Mouse (Mus musculus): ENCODE results near the gene Cyp4f13. TPM values are rescaled to one million over a fixed set of nuclear protein-coding genes. Genes with fewer than 3 reads are reported as not detected.

Cyp4f13 gene
- polyA plus RNA-seq (2012; rRNA removed) (3.3 and 3.6 TPM in 2 replicates), polyA plus RNA-seq (2014; fragmentation: Nextera tagmentation; extraction: Ambion mirVana) (4.1 and 6.0 TPM in 2 replicates)

GRCm38 (mm10) chr17:32947215-32947914 is at the start of gene Cyp4f13:
TSS of gene Cyp4f13 (minus strand) at chr17:32947402.
- Histone ChIP-seq H3K4me3 (ENCODE audit: insufficient read depth in 1 of 2, low read depth in 2 of 2, low read length in 2 of 2) (peak within 1 kb of the TSS; percentile 59 to 71), H3K9ac (replicated peaks) (peak within 1 kb of the TSS; percentile 57), H3K4me2 (ENCODE audit: low read depth) (peak within 1 kb of the TSS; percentile 76), H3K9me3 (ENCODE audit: control insufficient read depth, low read length) (no peaks in the 10 kb centered on the region), H3K4me1 (replicated peaks; ENCODE audit: control insufficient read depth in 2 of 2, insufficient read depth in 2 of 2, low read length in 1 of 2) (peaks cover 0 to 12% of the 10 kb centered on the region in 2 experiments; a peak in 2 of 4 replicates), H3K27ac (no peak within 1 kb of the TSS), H3K27me3 (ENCODE audit: control insufficient read depth, insufficient read depth, low read length) (no peaks in the 10 kb centered on the region), H3K36me3 (replicated peaks; ENCODE audit: control insufficient read depth, insufficient read depth, low read depth) (no peaks in the 10 kb centered on the region)
- peak; percentile 93 for ATAC-seq (ENCODE audit: insufficient read depth)
- DNase-seq (ENCODE audit: low read depth in 3 of 3, low spot score in 3 of 3), result peak; percentile 66 to 75 (median 67)
- TF ChIP-seq CTCF (IDR thresholded peaks at IDR 0.05; ENCODE audit: low read depth) (no peak), EP300 (IDR thresholded peaks at IDR 0.05; ENCODE audit: low read depth) (no peak)
- 9% methylated on average over 12 of the region's 12 CpGs for WGBS (ENCODE audit: insufficient replicate concordance)

DNA sequence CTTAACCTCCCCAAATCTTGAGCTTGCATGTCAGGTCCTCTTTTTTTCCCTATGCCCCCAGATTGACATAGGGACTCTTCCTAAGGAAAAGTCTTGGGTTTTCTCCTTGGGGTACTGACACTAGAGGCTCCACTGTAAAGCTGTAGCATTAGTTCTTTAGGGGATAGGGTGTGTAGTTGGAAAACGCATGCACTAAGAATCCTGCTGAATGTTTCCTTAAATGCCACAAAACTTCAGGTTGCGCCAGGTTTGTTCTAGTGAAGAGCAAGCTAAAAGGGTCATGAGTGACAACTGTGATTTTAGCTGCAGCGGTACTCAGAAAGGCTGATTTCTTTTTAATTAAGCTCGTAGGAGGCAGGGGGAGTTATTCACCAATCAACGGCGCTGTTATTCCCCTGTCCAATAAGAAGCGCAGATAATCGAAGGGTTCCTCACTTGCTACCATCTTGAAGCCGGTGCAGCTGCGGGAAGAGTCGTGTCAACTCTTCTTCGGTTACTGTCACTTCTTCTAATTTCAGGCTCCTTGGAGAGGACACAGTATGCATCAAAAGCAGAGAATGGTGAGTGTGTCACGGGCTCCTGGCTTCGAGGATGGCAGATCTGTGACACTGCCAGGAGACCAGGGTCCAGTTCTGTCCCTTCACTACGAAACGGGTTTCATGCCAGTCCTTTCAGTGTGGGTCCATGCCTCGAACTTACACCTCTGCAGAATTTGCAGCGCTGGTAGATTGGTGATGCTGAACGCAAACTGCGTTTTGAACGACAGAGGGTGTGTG is 45.7 kb upstream of the Cyp4f13 start, which contains the start of gene Zfp952:
Zfp952 (plus strand) TSS at position 431 of the 776 bp plus-strand sequence.
- Histone ChIP-seq H3K4me2 (ENCODE audit: low read depth) (peak within 1 kb of the TSS; percentile 79), H3K27me3 (ENCODE audit: control insufficient read depth, insufficient read depth, low read length) (no peaks in the 10 kb centered on the region), H3K36me3 (replicated peaks; ENCODE audit: control insufficient read depth, insufficient read depth, low read depth) (no peaks in the 10 kb centered on the region; the same call in 1 of the 2 replicates), H3K4me1 (replicated peaks; ENCODE audit: control insufficient read depth in 2 of 2, insufficient read depth in 2 of 2, low read length in 1 of 2) (peaks cover 8 to 10% of the 10 kb centered on the region in 2 experiments), H3K4me3 (ENCODE audit: insufficient read depth in 1 of 2, low read depth in 2 of 2, low read length in 2 of 2) (peak within 1 kb of the TSS; percentile 91 to 98), H3K9ac (replicated peaks) (peak within 1 kb of the TSS; percentile 85), H3K27ac (peak within 1 kb of the TSS; percentile 62), H3K9me3 (ENCODE audit: control insufficient read depth, low read length) (no peaks in the 10 kb centered on the region)
- TF ChIP-seq EP300 (IDR thresholded peaks at IDR 0.05; ENCODE audit: low read depth) (no peak), CTCF (IDR thresholded peaks at IDR 0.05; ENCODE audit: low read depth) (no peak)
- ATAC-seq (ENCODE audit: insufficient read depth), result peak; percentile 93
- peak; percentile 79 to 84 (median 80) for DNase-seq (ENCODE audit: low read depth in 3 of 3, low spot score in 3 of 3)
- WGBS (ENCODE audit: insufficient replicate concordance), result 2% methylated on average over 21 of the region's 21 CpGs

GRCm38 (mm10) chr17:32991965-32992698 is 44.9 kb upstream of the Cyp4f13 start:
- no peaks in the 10 kb centered on the region; the same call in 1 of the 2 replicates for H3K36me3 ChIP-seq (replicated peaks; ENCODE audit: control insufficient read depth, insufficient read depth, low read depth)
- no peak overlapping the region for H3K27ac ChIP-seq
- peaks cover 8 to 10% of the 10 kb centered on the region in 2 experiments for H3K4me1 ChIP-seq (replicated peaks; ENCODE audit: control insufficient read depth in 2 of 2, insufficient read depth in 2 of 2, low read length in 1 of 2)
- no peak overlapping the region for H3K9ac ChIP-seq (replicated peaks)
- DNase-seq (ENCODE audit: low read depth in 3 of 3, low spot score in 3 of 3), result peak; percentile 22 to 24 (median 24)
- TF ChIP-seq EP300 (IDR thresholded peaks at IDR 0.05; ENCODE audit: low read depth) (no peak), CTCF (IDR thresholded peaks at IDR 0.05; ENCODE audit: low read depth) (peak; percentile 69)
- H3K27me3 ChIP-seq (ENCODE audit: control insufficient read depth, insufficient read depth, low read length), result no peaks in the 10 kb centered on the region
- ATAC-seq (ENCODE audit: insufficient read depth), result no peak
- WGBS (ENCODE audit: insufficient replicate concordance), result 58% methylated on average over 12 of the region's 12 CpGs
- H3K9me3 ChIP-seq (ENCODE audit: control insufficient read depth, low read length), result no peaks in the 10 kb centered on the region
- H3K4me3 ChIP-seq (ENCODE audit: insufficient read depth in 1 of 2, low read depth in 2 of 2, low read length in 2 of 2), result peak overlapping the region in 1 of 2 experiments; percentile 91; a peak in 2 of 4 replicates
- peak overlapping the region; percentile 79 for H3K4me2 ChIP-seq (ENCODE audit: low read depth)

- H3K4me1 ChIP-seq (replicated peaks; ENCODE audit: control insufficient read depth in 2 of 2, insufficient read depth in 2 of 2, low read length in 1 of 2), result no peaks in the 10 kb centered on the region
- 56% methylated on average over 4 of the region's 4 CpGs for WGBS (ENCODE audit: insufficient replicate concordance)
- TF ChIP-seq CTCF (IDR thresholded peaks at IDR 0.05; ENCODE audit: low read depth) (no peak), EP300 (IDR thresholded peaks at IDR 0.05; ENCODE audit: low read depth) (no peak)
- no peaks in the 10 kb centered on the region for H3K36me3 ChIP-seq (replicated peaks; ENCODE audit: control insufficient read depth, insufficient read depth, low read depth)
- H3K27me3 ChIP-seq (ENCODE audit: control insufficient read depth, insufficient read depth, low read length), result no peaks in the 10 kb centered on the region
- no peaks in the 10 kb centered on the region for H3K9me3 ChIP-seq (ENCODE audit: control insufficient read depth, low read length)
- no peak overlapping the region for H3K4me3 ChIP-seq (ENCODE audit: insufficient read depth in 1 of 2, low read depth in 2 of 2, low read length in 2 of 2)
- DNase-seq (ENCODE audit: low read depth in 3 of 3, low spot score in 3 of 3) (no peak), ATAC-seq (ENCODE audit: insufficient read depth) (no peak)
- no peak overlapping the region for H3K4me2 ChIP-seq (ENCODE audit: low read depth)
- H3K27ac ChIP-seq, result no peak overlapping the region
- H3K9ac ChIP-seq (replicated peaks), result no peak overlapping the region
Measured at GRCm38 (mm10) chr17:32986301-32986700, 39.1 kb upstream of the Cyp4f13 start.

All from liver, embryonic 14.5 days (tissue).